Mouse (Mus musculus) adrenal gland, adult 2 months (tissue): Measurements from ENCODE around the gene Plekhg6. TPM values are rescaled to one million over a fixed set of nuclear protein-coding genes. Genes with fewer than 3 reads are reported as not detected.

ENCODE experiments used
- DNase-seq: peaks from one replicate; pipeline ENCODE4 v3.0.0; 2021
- polyA plus RNA-seq: library from polyadenylated mRNA; depleted of rRNA; stranded (reverse); fragments of >200 nt; gene quantifications from 2 replicates; pipeline ENCODE4 v1.2.3, GENCODE M21; 2012; rRNA removed
- total RNA-seq, 2 experiments: library from RNA; stranded (reverse); gene quantifications; 2 replicates each; pipeline ENCODE4 v1.2.3; 2021

The Plekhg6 gene
- total and polyA plus RNA-seq, 3 experiments = 0.11 to 0.21 TPM; not detected in 1

DNA sequence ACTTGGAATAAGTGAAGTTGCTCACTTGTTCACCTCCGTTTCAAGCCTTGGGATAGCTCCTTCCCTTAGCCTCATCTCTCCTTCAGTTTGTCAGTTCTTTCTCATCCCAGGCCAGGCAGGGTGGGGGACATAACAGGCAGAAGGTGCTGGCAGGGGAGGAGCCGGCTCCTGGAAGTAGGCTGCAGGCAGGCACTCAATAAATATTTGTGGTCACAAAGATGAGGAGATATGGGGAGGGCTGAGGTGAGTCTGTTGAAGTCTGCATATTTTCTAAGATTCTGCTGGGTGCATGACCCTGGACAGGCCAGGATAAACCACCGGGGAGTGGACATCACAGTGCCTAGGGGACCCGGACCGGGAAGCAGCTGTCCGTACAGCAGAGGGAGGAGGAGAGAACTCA is 57.0 kb downstream of the Plekhg6 start:
- DNase-seq = no peak

DNA sequence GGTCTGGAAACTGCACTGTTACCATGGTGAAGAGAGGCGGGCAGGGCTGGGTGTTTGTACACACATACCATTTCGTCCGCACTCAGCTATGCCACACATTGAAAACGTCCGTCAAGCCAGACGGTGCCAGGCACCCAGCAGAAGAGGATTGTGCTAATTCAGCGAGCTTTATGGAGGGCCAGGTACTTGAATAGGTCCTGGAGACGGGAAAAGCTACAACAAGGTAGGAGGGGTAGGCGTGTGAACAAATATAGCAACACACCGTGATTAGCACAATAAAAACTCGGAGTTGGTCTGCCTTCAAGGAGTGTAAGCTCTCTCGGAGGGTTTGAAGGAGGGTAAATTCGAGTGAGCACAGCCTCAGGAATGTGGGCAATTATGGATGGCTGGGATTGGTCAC is 57.8 kb downstream of the Plekhg6 start:
- no peak for DNase-seq

DNA sequence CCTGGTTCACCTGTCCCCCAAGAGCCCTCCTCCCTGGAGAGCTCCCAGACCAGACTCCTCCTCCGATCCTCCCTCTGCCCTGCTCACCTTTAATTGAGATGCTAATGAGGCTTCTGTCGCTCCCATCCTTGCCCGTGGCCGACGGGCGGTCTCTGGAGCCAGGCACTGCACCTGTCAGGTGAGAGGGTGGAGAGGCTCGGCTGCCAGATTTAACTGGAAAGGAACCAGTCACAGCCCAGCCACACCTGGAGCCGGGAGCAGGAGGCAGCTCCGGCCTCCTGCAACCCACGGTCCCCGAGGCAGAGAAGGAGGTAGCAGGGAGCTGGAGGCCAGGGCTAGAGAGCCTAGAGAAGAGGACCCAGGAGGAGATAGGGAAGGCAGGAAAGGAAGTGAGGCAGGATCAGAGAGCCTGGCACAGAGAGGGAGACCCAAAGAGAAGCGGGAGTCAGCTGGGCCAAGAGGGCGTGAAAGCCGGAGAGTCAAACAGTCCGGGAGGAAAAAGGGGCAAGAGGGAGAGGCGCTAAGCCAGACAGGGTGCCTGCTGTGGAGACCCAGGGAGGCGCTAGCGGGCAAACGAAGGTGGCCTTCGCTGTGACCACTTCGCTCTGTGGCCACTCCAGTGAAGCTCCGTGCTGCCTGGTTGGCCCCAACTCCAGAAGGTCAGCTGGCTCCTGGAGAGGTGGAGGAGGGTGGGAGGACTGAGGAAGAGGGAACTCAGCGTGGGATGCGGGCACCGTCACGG is 59.3 kb downstream of the Plekhg6 start:
- no peak for DNase-seq

DNA sequence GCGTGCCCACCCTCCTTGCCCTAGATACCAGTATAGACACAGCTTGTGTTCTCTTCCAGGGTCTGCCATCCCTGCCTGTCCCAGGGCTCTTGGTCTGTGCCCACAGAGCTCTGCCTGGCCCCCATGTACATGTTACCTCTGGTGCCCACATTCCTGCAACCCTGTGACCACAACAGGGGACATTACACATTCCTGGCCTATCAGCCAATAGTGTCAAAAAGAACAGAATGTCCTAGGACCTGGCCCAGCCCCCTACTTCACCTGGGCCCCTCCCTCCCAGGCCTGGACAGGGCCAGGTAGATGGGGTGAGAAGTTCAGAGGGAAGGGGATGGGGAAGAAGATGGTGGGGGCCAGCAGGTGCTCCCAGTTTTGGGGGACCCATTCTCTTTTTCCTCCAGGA is 60.3 kb downstream of the Plekhg6 start, which contains the start of gene Scnn1a:
Gene Scnn1a, plus strand, starts transcription at position 337 of the 400 bp plus-strand sequence.
- no peak for DNase-seq

DNA sequence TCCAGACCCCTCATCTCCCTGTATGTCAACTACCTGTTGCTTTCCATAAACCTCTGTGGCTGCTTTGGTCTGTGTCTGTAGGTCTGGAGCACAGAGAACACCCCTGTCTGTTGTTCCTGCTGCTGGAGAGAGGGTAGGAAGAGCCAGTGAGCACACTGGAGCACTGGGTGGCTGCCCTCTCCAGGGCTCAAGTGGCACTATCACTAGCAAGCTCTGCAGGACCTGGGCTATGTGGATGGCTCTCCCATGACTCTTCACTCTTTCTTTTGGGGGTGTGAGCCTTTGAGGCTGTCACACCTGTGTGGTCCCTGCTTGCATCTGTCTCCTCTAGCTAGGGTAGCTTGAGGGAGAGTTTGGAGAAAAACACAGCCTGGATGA is 60.7 kb downstream of the Plekhg6 start:
- no peak for DNase-seq

DNA sequence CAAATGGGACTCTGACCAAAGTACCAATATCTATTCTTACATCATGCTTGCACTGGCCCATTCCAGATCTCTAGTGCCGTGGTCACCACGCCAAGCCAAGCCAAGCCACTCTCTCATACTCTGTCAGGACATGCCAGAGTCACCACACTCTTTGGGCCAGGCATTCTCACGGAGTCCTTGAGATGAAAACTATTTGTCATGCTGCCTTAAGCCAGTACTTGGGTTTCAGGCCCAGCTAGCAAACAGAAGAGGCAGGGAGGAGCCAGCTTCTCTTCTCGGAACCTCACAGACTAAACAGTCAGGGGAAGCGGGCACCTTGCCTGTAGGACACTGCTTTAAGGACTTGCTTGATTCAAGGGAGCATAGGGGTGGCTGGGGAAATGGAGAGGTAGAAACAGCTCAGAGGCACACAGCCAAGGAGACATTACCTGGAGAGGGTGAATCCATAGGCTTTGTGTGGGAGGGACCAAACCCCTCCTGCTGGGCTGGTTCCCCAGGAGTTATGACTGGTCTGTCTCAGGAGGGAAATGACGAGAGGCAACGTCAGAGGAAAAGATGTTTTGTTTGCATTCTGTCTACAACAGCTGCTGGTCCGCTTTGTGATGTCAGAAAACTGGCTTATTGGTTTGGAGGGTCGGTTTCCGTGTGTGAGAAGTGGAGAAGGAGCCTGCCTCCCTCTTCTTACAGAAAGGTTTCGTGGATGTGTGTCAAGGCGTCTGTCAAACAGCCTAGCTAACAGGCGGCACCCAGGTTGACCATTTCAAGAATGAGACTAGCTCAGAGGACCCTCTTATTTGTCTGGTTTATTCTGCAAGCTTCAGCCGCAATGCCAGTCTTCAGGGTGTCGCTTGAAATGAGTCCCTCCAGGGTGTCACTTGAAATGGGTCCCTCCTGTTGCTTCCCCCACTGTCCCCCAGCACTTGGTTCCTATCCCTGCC is 61.3 kb downstream of the Plekhg6 start:
- peak; percentile 85 for DNase-seq

DNA sequence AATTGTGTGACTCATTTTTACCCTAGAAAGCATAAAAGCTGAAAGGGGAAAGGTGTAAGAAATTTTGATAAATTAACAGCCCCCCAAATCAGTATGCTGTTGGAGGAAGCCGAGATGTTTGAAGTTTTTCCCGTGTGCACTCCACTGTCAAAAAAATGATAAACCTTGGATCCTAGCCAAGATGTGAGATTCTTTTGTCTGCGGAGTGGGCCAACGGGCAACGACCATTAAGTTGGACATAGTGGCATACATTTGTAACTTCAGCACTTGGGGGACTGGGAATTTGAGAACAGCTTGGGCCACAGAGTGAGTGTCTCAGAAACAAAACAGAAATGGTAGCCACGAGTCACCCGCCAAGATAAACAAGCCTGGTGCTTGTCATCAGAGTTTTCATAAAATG is 63.5 kb downstream of the Plekhg6 start:
- DNase-seq = no peak

DNA sequence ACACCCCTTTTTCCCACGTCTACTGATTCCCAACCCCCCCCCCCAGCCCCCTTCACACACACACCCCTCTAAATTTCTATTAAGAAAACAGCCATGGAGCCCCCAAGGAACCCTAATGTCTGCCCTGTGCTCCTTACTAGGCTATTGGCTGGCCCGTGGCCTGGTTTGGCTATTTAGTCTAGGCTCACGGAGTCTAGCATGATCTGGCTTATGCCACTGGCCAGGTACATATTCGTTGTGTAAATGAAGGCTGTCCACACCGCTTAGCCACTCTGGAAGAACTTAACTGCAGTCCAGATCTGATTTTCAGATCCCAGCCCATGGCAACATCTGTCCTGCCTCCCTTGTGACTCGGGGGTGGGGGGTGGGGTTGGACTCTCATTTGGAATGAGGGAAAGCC is 65.8 kb downstream of the Plekhg6 start:
- no peak for DNase-seq

DNA sequence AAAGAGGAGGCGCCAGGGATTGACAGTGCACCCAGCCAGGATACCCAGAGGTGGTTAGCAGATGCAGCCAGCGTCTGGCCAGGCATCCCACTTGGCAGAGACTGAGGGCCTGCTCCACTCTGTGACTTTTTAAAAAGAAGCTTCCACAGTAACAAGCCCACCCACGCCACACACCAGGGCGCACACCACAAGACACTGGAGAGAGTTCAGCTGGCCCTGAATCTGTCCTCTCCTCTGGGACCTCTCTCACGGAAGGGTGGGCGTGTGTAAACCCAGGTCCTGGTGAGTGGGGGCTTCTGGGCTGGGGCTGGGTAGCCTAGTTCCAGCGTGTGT is 66.4 kb downstream of the Plekhg6 start:
- no peak for DNase-seq

DNA sequence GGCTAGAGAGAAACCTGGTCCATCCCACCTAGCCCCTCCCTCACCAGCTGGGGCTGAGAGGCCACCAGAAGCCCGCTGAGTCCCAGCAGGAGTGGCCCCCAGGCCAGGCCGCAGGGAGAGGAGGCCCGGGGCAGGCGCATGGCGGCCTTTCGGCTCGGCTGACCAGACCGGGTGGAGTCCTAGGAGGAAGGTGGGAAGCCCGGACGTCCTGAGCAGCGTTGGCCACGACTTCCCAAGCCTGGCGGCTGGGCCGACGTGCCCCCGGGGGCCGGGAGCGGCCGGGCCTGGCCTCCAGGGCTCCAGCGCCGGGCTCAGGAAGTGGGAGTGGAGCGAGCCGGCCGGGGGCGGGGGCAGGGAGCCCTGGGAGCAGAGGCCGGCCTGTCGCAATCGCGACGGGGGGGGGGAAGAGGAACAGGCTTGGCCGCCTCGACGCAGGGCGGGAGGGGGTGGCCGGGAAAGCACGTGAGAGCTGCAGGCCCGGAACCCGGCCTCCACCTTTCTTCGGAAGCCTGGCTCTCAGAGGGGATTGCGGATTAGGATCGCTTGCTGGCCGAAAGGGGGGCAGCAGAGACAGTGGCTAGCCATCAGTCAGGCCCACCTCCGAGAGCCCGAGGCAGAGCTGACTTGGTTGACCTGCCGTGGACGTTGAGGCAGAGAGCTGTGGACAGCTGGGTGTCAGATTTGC is 66.9 kb downstream of the Plekhg6 start, which contains the start of gene Ltbr:
Gene Ltbr, minus strand, starts transcription at position 340 of the 685 bp plus-strand sequence.
- peak; percentile 95 for DNase-seq

Other genes starting within 250 kb of the Plekhg6 start
- gene Nop2, start 248.9 kb downstream of the Plekhg6 start, total RNA-seq = 10 to 100 TPM; 40.9 to 51.7 TPM
- gene Nop2, start 248.9 kb downstream of the Plekhg6 start, polyA plus RNA-seq = 8.0 and 12.0 TPM in 2 replicates
- gene Iffo1, start 235.6 kb downstream of the Plekhg6 start, total RNA-seq = 10 to 100 TPM; 13.8 to 21.4 TPM
- gene Iffo1, start 235.6 kb downstream of the Plekhg6 start, polyA plus RNA-seq = 73.1 and 80.0 TPM in 2 replicates
- 1,000 to 10,000 TPM; 2,613 to 2,674 TPM for gene Gapdh, start 214.3 kb downstream of the Plekhg6 start, total RNA-seq
- 2,736 and 3,470 TPM in 2 replicates for gene Gapdh, start 214.3 kb downstream of the Plekhg6 start, polyA plus RNA-seq
- gene Ncapd2, start 189.1 kb downstream of the Plekhg6 start, total RNA-seq = 10 to 100 TPM; 20.4 to 25.5 TPM
- 25.2 and 28.7 TPM in 2 replicates for gene Ncapd2, start 189.1 kb downstream of the Plekhg6 start, polyA plus RNA-seq
- 100 to 1,000 TPM; 162 to 208 TPM for gene Mrpl51, start 189.0 kb downstream of the Plekhg6 start, total RNA-seq
- 44.2 and 45.1 TPM in 2 replicates for gene Mrpl51, start 189.0 kb downstream of the Plekhg6 start, polyA plus RNA-seq
- 10 to 100 TPM; 35.7 to 39.7 TPM for gene Vamp1, start 165.2 kb downstream of the Plekhg6 start, total RNA-seq
- 46.2 and 47.0 TPM in 2 replicates for gene Vamp1, start 165.2 kb downstream of the Plekhg6 start, polyA plus RNA-seq
- 10 to 100 TPM; 11.3 to 15.6 TPM for gene Tapbpl, start 148.9 kb downstream of the Plekhg6 start, total RNA-seq
- gene Tapbpl, start 148.9 kb downstream of the Plekhg6 start, polyA plus RNA-seq = 12.0 and 12.1 TPM in 2 replicates
- gene Cd27, start 143.8 kb downstream of the Plekhg6 start, total RNA-seq = under 1 TPM; 0.43 to 0.73 TPM
- gene Cd27, start 143.8 kb downstream of the Plekhg6 start, polyA plus RNA-seq = 0.74 and 0.88 TPM in 2 replicates
- gene Tuba3a, start 94.8 kb downstream of the Plekhg6 start, total RNA-seq = not detected
- gene Tuba3a, start 94.8 kb downstream of the Plekhg6 start, polyA plus RNA-seq = not detected in 2 replicates
- 10 to 100 TPM; 75.1 to 78.7 TPM for gene Ltbr, start 66.9 kb downstream of the Plekhg6 start, total RNA-seq
- 179 and 206 TPM in 2 replicates for gene Ltbr, start 66.9 kb downstream of the Plekhg6 start, polyA plus RNA-seq
- 1 to 10 TPM; 1.2 to 1.7 TPM for gene Scnn1a, start 60.1 kb downstream of the Plekhg6 start, total RNA-seq
- 1.9 and 2.5 TPM in 2 replicates for gene Scnn1a, start 60.1 kb downstream of the Plekhg6 start, polyA plus RNA-seq
- 100 to 1,000 TPM; 208 to 308 TPM for gene Tnfrsf1a, start 31.4 kb downstream of the Plekhg6 start, total RNA-seq
- 284 and 368 TPM in 2 replicates for gene Tnfrsf1a, start 31.4 kb downstream of the Plekhg6 start, polyA plus RNA-seq
- 100 to 1,000 TPM in 1 of 2 experiments, 10 to 100 TPM in 1; 80.1 to 178 TPM for gene Cd9, start 114.0 kb upstream of the Plekhg6 start, total RNA-seq
- 57.1 and 58.9 TPM in 2 replicates for gene Cd9, start 114.0 kb upstream of the Plekhg6 start, polyA plus RNA-seq
- 1 to 10 TPM; 4.5 to 8.5 TPM for gene Vwf, start 166.0 kb upstream of the Plekhg6 start, total RNA-seq
- 12.2 and 18.9 TPM in 2 replicates for gene Vwf, start 166.0 kb upstream of the Plekhg6 start, polyA plus RNA-seq